In the genomic region with DNA sequence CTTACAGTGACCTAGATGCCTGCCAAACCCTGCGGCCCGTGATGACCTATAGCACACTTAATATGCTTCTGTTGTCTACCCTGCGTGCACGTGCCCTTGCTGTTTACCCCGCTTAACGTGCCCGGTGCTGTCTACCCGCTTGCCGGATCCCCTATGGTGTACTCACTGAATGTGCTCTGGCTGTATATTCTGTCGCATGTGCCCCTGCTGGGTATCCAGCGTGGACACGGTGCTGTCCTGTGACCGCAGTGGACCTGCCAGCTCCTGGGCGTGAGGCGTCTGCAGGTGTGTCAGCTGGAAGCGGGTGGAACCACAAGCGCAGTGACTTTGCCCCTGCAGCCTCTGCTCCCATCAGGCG, we compare ENCODE assay signal across 7 mouse cellular contexts. TPM values are rescaled to one million over a fixed set of nuclear protein-coding genes. Genes with fewer than 3 reads are reported as not detected.
DNase-seq lines count a peak whose midpoint lies in the region; ATAC-seq and TF ChIP-seq lines count a peak whose summit lies in the region.

A gene (minus strand): TSS at position 289 of the 358 bp plus-strand sequence.

- no peak for TF ChIP-seq POLR2A in lung, adult 2 months (IDR thresholded peaks at IDR 0.05; ENCODE audit: borderline replicate concordance, extremely low read depth, low read depth, low read length)

- WGBS in lung, adult 2 months = 2% methylated on average over 18 of the region's 18 CpGs
- WGBS in forebrain, postnatal 0 days = 2% methylated on average over 18 of the region's 18 CpGs
- under 1% methylated on average over 18 of the region's 18 CpGs for WGBS in liver, embryonic 14.5 days (ENCODE audit: insufficient replicate concordance)
- 1% methylated on average over 18 of the region's 18 CpGs for WGBS in stomach, embryonic 16.5 days

- TF ChIP-seq CTCF in lung, adult 2 months (IDR thresholded peaks at IDR 0.05; ENCODE audit: insufficient read depth, low read length) = no peak
- no peak for TF ChIP-seq CTCF in forebrain, postnatal 0 days (IDR thresholded peaks at IDR 0.05; ENCODE audit: low read depth)
- TF ChIP-seq CTCF in liver, embryonic 14.5 days (IDR thresholded peaks at IDR 0.05; ENCODE audit: low read depth) = no peak

- peak within 1 kb of the TSS; percentile 44; the same call in 1 of the 2 replicates for H3K9ac ChIP-seq in forebrain, postnatal 0 days
- H3K9ac ChIP-seq in liver, embryonic 14.5 days (replicated peaks) = no peak within 1 kb of the TSS
- H3K9ac ChIP-seq in stomach, embryonic 16.5 days (ENCODE audit: low read length) = peak within 1 kb of the TSS; percentile 36

- peaks cover 4% of the 10 kb centered on the region; the same call in 1 of the 2 replicates for H3K27me3 ChIP-seq in forebrain, postnatal 0 days (ENCODE audit: insufficient read depth, low read length)
- no peaks in the 10 kb centered on the region for H3K27me3 ChIP-seq in liver, embryonic 14.5 days (ENCODE audit: control insufficient read depth, insufficient read depth, low read length)
- no peaks in the 10 kb centered on the region for H3K27me3 ChIP-seq in stomach, embryonic 16.5 days (ENCODE audit: control insufficient read depth, insufficient read depth, low read length)

- peak; percentile 57 for ATAC-seq in common myeloid progenitor, adult 5-6 weeks (replicated peaks; ENCODE audit: low read depth, poor library complexity, severe bottlenecking)
- peak; percentile 64 for ATAC-seq in forebrain, postnatal 0 days
- ATAC-seq in liver, embryonic 14.5 days (ENCODE audit: insufficient read depth) = peak; percentile 59
- peak; percentile 72 for ATAC-seq in stomach, embryonic 16.5 days (ENCODE audit: insufficient read depth, low FRiP score)

- H3K27ac ChIP-seq in forebrain, postnatal 0 days (ENCODE audit: low read depth, low read length) = no peak within 1 kb of the TSS
- no peak within 1 kb of the TSS for H3K27ac ChIP-seq in liver, embryonic 14.5 days
- H3K27ac ChIP-seq in stomach, embryonic 16.5 days (ENCODE audit: low read length) = no peak within 1 kb of the TSS

- peak within 1 kb of the TSS; percentile 92 for H3K4me2 ChIP-seq in forebrain, postnatal 0 days (ENCODE audit: low read depth)
- peak within 1 kb of the TSS; percentile 72 for H3K4me2 ChIP-seq in liver, embryonic 14.5 days (ENCODE audit: low read depth)
- peak within 1 kb of the TSS; percentile 78 for H3K4me2 ChIP-seq in stomach, embryonic 16.5 days (ENCODE audit: low read depth, low read length)

- no peak for TF ChIP-seq EP300 in liver, embryonic 14.5 days (IDR thresholded peaks at IDR 0.05; ENCODE audit: low read depth)

- peaks cover 7% of the 10 kb centered on the region for H3K4me1 ChIP-seq in lung, adult 2 months (ENCODE audit: control insufficient read depth, insufficient read depth, low read length)
- 0 out of 2 replicates have a peak, but pooled peaks cover 3% of the 10 kb centered on the region for H3K4me1 ChIP-seq in forebrain, postnatal 0 days (ENCODE audit: insufficient read depth)
- peaks cover 0 to 6% of the 10 kb centered on the region in 2 experiments; a peak in 2 of 4 replicates for H3K4me1 ChIP-seq in liver, embryonic 14.5 days (replicated peaks; ENCODE audit: control insufficient read depth in 2 of 2, insufficient read depth in 2 of 2, low read length in 1 of 2)
- H3K4me1 ChIP-seq in stomach, embryonic 16.5 days (ENCODE audit: control insufficient read depth, insufficient read depth, low read length) = no peaks in the 10 kb centered on the region

- H3K36me3 ChIP-seq in forebrain, postnatal 0 days (ENCODE audit: insufficient read depth) = no peaks in the 10 kb centered on the region
- no peaks in the 10 kb centered on the region for H3K36me3 ChIP-seq in liver, embryonic 14.5 days (replicated peaks; ENCODE audit: control insufficient read depth, insufficient read depth, low read depth)
- no peaks in the 10 kb centered on the region for H3K36me3 ChIP-seq in stomach, embryonic 16.5 days (ENCODE audit: control insufficient read depth, insufficient read depth, low read length)

- peak within 1 kb of the TSS; percentile 50 for H3K4me3 ChIP-seq in lung, adult 2 months (replicated peaks; ENCODE audit: extremely low read depth, low read depth, low read length)
- H3K4me3 ChIP-seq in forebrain, postnatal 0 days (ENCODE audit: low read depth, low read length) = peak within 1 kb of the TSS; percentile 47
- H3K4me3 ChIP-seq in liver, embryonic 14.5 days (ENCODE audit: insufficient read depth in 1 of 2, low read depth in 2 of 2, low read length in 2 of 2) = peak within 1 kb of the TSS; percentile 43 to 52
- H3K4me3 ChIP-seq in stomach, embryonic 16.5 days (replicated peaks; ENCODE audit: low read length) = peak within 1 kb of the TSS; percentile 60

- H3K9me3 ChIP-seq in forebrain, postnatal 0 days (ENCODE audit: low read length) = no peaks in the 10 kb centered on the region
- H3K9me3 ChIP-seq in liver, embryonic 14.5 days (ENCODE audit: control insufficient read depth, low read length) = no peaks in the 10 kb centered on the region
- H3K9me3 ChIP-seq in stomach, embryonic 16.5 days (replicated peaks; ENCODE audit: control insufficient read depth, low read length) = no peaks in the 10 kb centered on the region

- DNase-seq in lung, adult 2 months = no peak
- no peak for DNase-seq in lung, postnatal 4 days
- no peak for DNase-seq in forebrain, postnatal 0 days
- DNase-seq in liver, embryonic 14.5 days (ENCODE audit: low read depth in 3 of 3, low spot score in 3 of 3) = no peak
- no peak for DNase-seq in spleen, adult 18-20 months

RNA-seq across cellular contexts. Expression of the gene that starts here (rescaled TPM):
- polyA plus RNA-seq in lung, adult 2 months (2012; rRNA removed) = 0.13 TPM in 1 of 2 replicates, not detected in the other
- total RNA-seq in common myeloid progenitor, adult 5-6 weeks (2017) = not detected in 2 replicates
- total RNA-seq in forebrain, postnatal 0 days (2014; rRNA removed) = 1.00 TPM in 1 of 2 replicates, not detected in the other
- polyA plus RNA-seq in forebrain, postnatal 0 days (2015; fragmentation: Nextera tagmentation; extraction: Ambion mirVana) = 0.28 and 0.30 TPM in 2 replicates
- polyA plus RNA-seq in liver, embryonic 14.5 days (2012; rRNA removed) = not detected in 2 replicates
- polyA plus RNA-seq in liver, embryonic 14.5 days (2014; fragmentation: Nextera tagmentation; extraction: Ambion mirVana) = not detected in 2 replicates
- polyA plus RNA-seq in stomach, embryonic 16.5 days (2015; fragmentation: Nextera tagmentation; extraction: Ambion mirVana) = 0.15 and 0.84 TPM in 2 replicates

Comparison
In these comparisons a context has a peak if more than half of its experiments do, and no peak if none do; other contexts are left out.
1. Peak in ATAC-seq in common myeloid progenitor, adult 5-6 weeks; RNA of the gene not detected or under 1 TPM.
2. Peak in ATAC-seq, H3K4me3 ChIP-seq, H3K9ac ChIP-seq and H3K4me2 ChIP-seq in forebrain, postnatal 0 days; RNA of the gene not detected or under 1 TPM.
3. Peak in ATAC-seq, H3K4me3 ChIP-seq and H3K4me2 ChIP-seq in liver, embryonic 14.5 days; RNA of the gene not detected or under 1 TPM.
4. Peak in ATAC-seq, H3K4me3 ChIP-seq, H3K9ac ChIP-seq and H3K4me2 ChIP-seq in stomach, embryonic 16.5 days; RNA of the gene not detected or under 1 TPM.